Mouse (Mus musculus): Measurements from ENCODE around the gene Nck2. TPM values are rescaled to one million over a fixed set of nuclear protein-coding genes. Genes with fewer than 3 reads are reported as not detected.

Nck2 gene
- total RNA-seq, 2 experiments from 2014 or later = 18.0 to 18.6 TPM

DNA sequence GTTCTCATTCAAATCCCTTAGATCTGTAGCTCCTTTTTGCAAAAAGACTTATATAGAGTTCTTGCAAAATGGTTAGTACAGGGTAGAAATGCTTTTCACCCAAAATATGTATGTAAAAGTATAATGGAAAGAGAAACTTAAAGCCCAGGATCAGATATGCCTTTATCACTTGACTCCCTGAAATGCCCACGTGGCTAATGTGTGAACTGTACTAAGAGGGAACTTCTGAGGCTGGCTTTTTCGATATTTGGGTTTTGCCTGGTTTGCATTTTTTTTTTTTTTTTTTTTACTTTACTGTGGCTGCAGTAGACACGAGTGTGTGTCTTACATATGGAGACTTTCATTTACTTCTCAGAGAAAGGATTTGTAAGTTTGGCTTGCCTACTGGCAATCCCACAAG lies 116.7 kb downstream of the Nck2 start:
- DNase-seq = no peak
- Histone ChIP-seq H3K27ac (no peak overlapping the region), H3K4me3 (no peak overlapping the region)
- no peak for TF ChIP-seq CTCF (IDR thresholded peaks at IDR 0.05)
- intact Hi-C loops (cut with DNase I) = no loop called here

DNA sequence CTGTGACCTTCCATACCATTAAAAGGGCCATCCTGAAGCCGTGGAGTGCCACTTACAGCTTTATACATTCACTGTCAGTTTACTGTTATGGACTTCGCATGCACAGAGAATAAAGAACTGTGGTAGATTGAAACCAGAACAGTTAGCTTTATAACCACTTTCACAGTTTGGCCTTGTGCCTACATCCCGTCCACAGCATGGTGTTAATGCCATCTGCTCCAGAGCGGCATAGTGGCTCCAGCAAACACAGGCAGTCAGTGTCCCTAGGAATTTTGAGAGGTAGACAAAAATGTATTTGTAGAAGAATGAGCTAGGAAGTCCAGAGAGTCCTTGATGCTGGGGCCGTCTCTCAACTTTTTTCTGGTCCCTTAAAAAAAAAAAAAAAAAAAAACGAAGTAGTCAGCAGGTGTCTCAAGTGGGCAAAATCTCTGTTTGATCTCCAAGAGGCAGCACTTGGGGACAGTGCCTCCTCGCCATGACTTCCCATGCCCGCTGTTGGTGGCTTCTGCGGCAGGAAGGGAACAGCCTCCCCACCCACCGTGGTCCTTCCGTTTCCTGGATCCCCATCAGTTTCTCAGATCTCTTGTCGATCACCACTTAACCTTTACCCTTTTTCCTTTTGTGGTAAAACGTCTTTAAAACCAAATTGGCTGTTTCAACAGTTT lies 117.8 kb downstream of the Nck2 start:
- Histone ChIP-seq H3K27ac (no peak overlapping the region), H3K4me3 (no peak overlapping the region)
- intact Hi-C loops (cut with DNase I) = no loop called here
- no peak for TF ChIP-seq CTCF (IDR thresholded peaks at IDR 0.05)
- DNase-seq = no peak

DNA sequence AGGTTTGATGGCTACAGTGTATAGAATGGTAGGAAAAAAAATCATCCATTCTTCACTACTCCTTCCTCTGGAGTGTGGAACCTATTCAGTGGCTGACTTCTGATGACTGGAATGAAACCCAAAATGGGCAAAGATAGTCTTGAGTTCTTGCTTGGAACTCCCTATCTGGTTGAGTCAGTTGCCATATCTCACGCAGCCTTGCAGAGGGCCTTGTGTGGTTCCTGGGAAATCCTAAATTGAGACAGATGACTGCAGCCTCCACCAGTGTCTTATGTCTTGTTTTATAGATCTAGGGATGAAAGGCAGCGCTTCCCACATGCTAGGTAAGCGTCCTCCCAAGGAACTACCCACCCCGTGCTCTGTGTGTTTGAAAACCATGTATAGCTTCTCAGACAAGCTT lies 120.9 kb downstream of the Nck2 start:
- Histone ChIP-seq H3K27ac (no peak overlapping the region), H3K4me3 (no peak overlapping the region)
- no peak for TF ChIP-seq CTCF (IDR thresholded peaks at IDR 0.05)
- no peak for DNase-seq
- intact Hi-C loops (cut with DNase I) = no loop called here

DNA sequence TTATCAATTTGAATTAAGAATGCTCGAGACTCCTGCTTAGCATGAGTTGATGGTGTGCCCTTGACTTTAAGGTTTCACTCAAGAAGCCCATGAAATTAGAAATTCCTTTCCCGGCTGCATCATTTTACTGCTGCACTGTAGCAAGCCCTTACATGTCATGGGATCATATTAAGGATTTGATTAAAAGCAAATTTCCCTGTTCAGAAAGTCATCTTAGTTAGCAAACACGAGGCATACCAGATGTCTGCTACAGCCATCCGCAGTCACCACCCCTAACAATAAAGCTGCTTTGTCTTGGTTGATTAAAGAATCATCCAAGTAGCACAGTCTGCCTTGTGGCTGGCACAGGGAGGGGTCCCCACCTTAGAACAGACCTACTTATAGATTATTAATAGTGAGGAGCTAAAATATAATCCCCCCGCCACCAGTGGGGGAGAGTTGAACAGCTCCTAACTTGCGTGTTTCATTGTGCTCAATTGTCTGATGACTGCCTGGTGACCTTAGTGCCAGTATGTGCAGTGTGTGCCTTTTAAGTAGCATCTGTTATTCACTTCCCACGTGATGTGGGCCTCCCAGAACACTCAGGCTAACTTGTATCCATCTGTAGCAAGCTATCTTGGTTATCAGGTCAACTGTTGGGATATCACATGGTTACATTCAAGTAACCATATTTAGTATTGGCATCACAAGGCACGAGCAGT lies 122.4 kb downstream of the Nck2 start:
- no peak for TF ChIP-seq CTCF (IDR thresholded peaks at IDR 0.05)
- Histone ChIP-seq H3K27ac (no peak overlapping the region), H3K4me3 (no peak overlapping the region)
- DNase-seq = no peak
- intact Hi-C loops (cut with DNase I) = no loop called here

DNA sequence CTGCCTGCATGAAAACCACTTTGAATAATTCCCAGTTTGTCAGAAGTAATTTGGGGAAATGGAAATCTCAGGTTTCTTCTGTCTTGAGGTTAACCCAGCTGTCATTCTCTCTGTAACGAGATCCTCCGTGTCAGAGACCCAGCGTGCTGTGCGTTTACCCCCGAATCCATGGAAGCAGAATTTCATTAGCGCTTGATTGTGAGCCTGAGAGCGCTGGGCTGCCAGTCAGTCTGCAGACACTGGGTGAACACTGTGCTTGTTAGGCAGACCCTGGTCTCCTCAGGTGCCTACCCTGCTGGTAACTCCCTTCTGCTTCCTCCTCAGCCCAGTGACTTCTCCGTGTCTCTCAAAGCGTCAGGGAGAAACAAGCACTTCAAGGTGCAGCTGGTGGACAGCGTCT lies 124.4 kb downstream of the Nck2 start:
- Histone ChIP-seq H3K27ac (no peak overlapping the region), H3K4me3 (no peak overlapping the region)
- intact Hi-C loops (cut with DNase I) = no loop called here
- DNase-seq = no peak
- no peak for TF ChIP-seq CTCF (IDR thresholded peaks at IDR 0.05)

DNA sequence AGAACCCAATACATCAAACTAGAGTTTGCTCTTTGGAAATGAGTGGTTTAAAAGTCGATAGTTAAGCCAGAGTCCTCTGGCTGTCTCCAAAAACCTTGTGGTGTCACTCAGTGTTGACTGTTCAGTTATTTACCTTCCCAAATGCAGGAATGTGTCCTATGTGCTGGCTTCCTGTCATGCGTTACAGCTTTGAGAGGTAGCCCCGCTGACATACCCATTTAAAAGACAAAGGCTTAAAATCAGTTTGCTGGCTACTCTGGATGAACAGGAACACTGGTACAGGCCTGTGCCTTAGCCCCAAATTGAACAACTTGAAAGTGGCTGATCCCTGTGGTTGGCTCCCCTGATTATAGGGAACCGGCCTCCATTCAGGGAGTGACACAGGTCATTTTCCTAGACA lies 126.7 kb downstream of the Nck2 start:
- TF ChIP-seq CTCF (IDR thresholded peaks at IDR 0.05) = no peak
- DNase-seq = no peak
- Histone ChIP-seq H3K27ac (no peak overlapping the region), H3K4me3 (no peak overlapping the region)
- intact Hi-C loops (cut with DNase I) = no loop called here

DNA sequence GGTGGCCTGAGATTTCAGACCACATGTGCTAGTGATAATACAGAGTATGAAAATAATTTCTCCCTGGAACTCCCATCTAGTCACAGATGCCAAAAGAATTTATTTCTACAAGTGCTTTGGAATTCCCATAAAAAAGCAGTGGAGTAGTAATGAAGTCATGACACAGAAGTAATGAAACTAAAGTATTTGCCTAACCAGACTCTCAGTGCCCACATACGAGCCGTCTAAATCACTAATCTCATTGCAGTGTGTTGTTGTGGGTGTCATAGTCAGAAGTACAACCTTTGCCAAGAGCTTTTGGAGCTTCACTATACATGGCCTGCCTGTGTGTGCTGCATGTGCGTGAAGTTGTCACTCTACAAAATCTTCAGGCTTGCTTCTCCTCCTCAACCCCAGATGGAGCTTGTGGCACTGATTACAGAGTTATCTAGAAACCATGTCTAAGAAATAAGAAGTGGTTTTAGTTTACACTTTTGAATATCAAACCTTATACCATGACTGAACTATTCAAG lies 130.5 kb downstream of the Nck2 start:
- no peak overlapping the region for H3K4me3 ChIP-seq
- intact Hi-C loops (cut with DNase I) = no loop called here
- no peak for DNase-seq
- no peak for TF ChIP-seq CTCF (IDR thresholded peaks at IDR 0.05)
- H3K27ac ChIP-seq = no peak overlapping the region

DNA sequence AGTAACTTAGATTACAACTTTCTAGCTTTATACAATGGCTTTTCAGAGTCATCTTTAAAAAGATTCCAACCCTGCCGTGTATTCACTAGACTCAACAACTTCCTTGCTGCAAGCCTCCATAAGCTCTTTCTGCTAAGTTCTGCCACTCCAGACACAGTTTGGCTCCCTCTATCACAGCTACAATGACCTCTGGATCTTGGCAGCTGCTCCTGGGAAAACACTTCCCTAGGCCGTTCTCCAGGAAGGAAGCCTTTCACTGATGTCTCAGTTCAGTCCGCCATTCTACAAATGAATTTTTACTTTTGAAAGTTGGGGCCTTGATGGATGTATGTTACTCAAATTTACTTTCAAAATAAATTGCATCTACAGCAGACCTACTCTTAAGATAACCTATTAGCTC lies 133.0 kb downstream of the Nck2 start:
- H3K27ac ChIP-seq = no peak overlapping the region
- no peak for TF ChIP-seq CTCF (IDR thresholded peaks at IDR 0.05)
- H3K4me3 ChIP-seq = no peak overlapping the region
- no peak for DNase-seq
- intact Hi-C loops (cut with DNase I) = no loop called here

DNA sequence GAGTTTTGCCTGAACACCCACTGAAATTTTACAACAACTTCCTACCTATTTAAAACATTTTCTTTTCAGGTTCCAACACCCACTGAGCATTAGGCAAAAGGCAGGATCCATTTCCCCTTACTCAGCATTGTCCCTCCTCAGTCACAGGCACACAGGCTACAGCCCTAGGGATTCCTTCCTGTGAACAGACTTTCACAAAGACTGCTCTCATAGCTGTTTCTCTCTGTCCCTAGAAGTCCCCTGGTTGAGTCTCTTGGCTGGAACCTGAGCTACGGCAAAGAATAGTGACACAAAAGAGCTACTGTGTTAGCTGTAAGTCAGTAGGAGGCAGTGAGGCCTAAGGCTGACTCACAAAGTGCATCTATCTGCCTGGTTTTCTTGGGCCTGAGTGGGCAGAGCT lies 139.2 kb downstream of the Nck2 start:
- DNase-seq = no peak
- intact Hi-C loops (cut with DNase I) = no loop called here
- no peak overlapping the region for H3K4me3 ChIP-seq
- TF ChIP-seq CTCF (IDR thresholded peaks at IDR 0.05) = no peak
- H3K27ac ChIP-seq = no peak overlapping the region

DNA sequence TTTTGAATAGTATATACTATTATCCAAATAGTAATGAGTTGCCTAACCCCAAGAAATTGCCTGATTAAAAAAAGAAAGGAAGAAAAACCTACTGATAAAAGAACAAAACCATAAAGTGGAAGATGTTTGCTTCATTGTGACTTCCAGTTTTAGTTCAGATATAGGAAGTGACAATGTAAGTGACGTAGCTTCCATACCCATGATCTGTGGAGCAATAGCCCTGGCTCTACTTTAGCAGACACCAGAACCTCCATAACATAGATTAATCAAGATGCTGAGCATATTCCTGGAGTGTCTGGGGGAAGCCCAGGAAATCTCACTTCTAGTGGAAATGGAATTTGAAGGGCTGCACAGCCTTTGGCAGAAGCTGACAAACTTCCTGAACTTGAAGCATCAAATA lies 144.6 kb downstream of the Nck2 start:
- H3K27ac ChIP-seq = no peak overlapping the region
- no peak overlapping the region for H3K4me3 ChIP-seq
- no peak for DNase-seq
- intact Hi-C loops (cut with DNase I) = loop anchor here (5.0 kb wide), 1 partner anchor 292 kb away; no protein-coding TSS in a partner anchor
- no peak for TF ChIP-seq CTCF (IDR thresholded peaks at IDR 0.05)

DNA sequence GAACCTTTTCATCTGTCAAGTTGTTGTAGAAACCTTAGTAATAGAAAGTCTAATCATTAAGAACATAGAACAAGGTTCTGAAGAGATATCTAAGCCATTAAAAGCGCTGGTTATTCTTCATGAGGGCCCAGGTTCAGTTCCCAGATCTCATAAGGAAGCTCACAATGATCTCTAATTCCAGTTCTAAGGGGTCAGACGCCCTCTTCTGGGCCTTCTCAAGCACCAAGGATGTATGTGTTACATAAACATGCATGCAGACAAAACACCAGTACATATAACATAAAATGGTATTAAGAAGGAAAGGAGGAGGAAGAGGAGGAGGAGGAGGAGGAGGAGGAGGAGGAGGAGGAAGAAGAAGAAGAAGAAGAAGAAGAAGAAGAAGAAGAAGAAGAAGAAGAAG lies 145.5 kb downstream of the Nck2 start:
- H3K27ac ChIP-seq = no peak overlapping the region
- DNase-seq = no peak
- intact Hi-C loops (cut with DNase I) = loop anchor here (5.0 kb wide), 1 partner anchor 293 kb away; no protein-coding TSS in a partner anchor
- no peak overlapping the region for H3K4me3 ChIP-seq
- TF ChIP-seq CTCF (IDR thresholded peaks at IDR 0.05) = no peak

DNA sequence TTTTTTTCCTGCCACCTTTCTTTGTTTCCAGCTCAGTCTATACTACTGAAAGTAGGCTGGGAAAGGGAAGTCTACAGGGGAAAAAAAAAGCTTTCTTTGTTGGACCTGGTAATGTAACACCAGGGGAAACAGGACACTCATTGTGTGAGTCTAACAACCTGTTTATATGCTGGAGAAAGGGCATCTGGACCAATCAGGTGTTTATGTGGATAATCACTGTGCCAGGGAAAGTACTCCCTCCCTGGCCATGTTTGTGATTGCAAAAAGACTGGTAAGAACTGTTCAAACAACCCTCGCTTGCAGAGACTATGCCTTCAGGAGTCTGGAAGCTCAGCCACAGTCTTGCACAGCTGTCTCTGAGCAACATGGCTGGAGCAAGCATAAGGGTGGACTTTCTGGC lies 146.3 kb downstream of the Nck2 start:
- peak; percentile 14; the same call in 1 of the 2 replicates for TF ChIP-seq CTCF (IDR thresholded peaks at IDR 0.05)
- intact Hi-C loops (cut with DNase I) = no loop called here
- H3K27ac ChIP-seq = no peak overlapping the region
- no peak for DNase-seq
- no peak overlapping the region for H3K4me3 ChIP-seq

DNA sequence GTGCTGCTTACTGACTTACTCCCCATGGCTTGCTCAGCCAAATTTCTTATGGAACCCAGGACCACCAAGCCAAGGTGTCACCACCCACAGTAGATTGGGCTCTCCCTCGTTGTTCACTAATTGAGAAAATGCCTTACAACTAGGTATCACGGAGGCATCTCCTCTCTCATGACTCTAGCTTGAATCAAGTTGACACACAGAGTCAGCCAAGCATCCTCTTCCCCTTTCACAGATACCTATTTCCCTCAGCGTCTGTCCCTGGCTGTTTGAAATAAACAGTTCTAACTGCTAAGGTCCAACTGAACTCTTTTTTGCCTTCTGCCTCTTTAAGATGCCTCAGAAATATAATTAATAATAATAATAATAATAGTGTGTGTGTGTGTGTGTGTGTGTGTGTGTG lies 148.7 kb downstream of the Nck2 start:
- Histone ChIP-seq H3K27ac (no peak overlapping the region), H3K4me3 (no peak overlapping the region)
- TF ChIP-seq CTCF (IDR thresholded peaks at IDR 0.05) = no peak
- DNase-seq = no peak
- intact Hi-C loops (cut with DNase I) = no loop called here

DNA sequence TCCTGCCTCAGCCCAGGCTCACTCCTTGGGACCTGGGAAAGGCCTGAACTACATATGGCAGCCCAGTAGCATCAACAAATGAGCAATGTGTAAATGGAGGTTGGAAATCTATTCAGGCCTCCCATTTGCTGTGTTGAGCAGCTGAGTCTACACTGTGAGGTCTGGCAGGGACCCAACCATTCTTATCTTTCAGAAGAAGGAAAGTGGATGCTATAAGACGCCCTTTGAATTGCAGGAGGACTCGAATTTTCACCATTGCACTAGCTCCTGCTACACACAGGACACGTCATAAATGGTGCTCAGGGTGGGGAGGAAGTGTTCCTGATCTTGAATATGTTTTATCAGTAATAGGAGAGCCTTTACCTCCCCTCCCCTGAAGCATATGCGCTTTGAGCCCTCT lies 150.4 kb downstream of the Nck2 start:
- no peak for DNase-seq
- TF ChIP-seq CTCF (IDR thresholded peaks at IDR 0.05) = no peak
- intact Hi-C loops (cut with DNase I) = no loop called here
- H3K27ac ChIP-seq = no peak overlapping the region
- H3K4me3 ChIP-seq = no peak overlapping the region
